Mouse (Mus musculus) lung, postnatal 0 days (tissue): ENCODE measurements around the gene Sh3pxd2a.

Experiments used
- CTCF ChIP-seq: IDR thresholded peaks from 2 replicates; pipeline ENCODE4 v1.5.1; 2016; ENCODE audit warnings: antibody characterized with exemption, mild to moderate bottlenecking
- EP300 ChIP-seq: IDR thresholded peaks from 2 replicates; pipeline ENCODE4 v1.6.1; 2016; ENCODE audit warnings: antibody characterized with exemption, mild to moderate bottlenecking, control low read depth

DNA sequence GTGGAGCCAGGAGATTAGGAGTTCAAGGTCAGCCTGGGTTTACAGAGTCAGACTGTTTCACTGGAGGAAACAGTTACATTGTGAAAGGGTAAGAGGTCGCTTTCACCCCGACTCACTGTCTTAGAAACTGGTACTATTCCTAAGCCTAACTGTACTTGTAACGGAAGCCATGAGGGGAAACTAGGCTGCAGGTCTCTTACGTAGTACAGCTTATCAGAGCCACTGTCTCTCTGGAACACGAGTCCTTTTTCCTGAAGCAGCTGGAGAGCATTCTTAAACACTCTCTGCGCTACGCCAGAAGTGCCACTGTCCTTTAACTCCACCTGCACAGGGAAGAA lies 45.9 kb upstream of the Sh3pxd2a start:
- TF ChIP-seq CTCF: no peak
- no peak for TF ChIP-seq EP300
